Mouse (Mus musculus): ENCODE measurements around the gene St13. TPM values are rescaled to one million over a fixed set of nuclear protein-coding genes. Genes with fewer than 3 reads are reported as not detected.

St13 gene
- total and polyA plus RNA-seq, 3 experiments = 192 to 646 (median 208) TPM

DNA sequence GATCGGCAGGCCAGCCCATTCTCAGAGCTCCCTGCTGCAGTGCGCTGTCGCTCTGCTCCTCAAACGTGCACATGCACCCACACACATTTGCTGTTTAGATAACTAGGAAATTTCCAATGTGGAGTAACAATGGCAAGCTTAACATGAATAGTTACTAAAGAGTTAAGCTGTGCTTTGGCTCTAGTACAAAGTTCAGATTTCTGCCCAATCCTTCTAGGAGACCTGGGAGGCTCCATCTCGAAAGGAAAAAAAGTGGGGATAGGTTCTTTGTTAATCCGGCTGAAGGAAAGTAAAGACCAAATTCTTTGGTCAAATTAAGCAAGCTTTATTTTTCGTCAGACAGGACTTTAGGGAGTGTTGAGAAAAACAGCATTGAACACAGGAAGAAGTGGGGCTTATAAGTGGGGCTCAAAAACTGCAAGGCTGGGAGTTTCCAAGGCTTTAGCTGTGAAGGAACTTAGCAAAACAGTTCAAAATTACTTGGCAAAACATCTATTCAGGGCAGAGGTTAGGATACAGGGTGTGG lies 22.3 kb upstream of the St13 start:
- peaks cover 11 to 42% of the 10 kb centered on the region in 2 experiments for H3K36me3 ChIP-seq (replicated peaks in 1 of 2; ENCODE audit: control insufficient read depth in 1 of 2, insufficient read depth in 1 of 2, low read length in 1 of 2)
- no peak overlapping the region for H3K4me2 ChIP-seq (ENCODE audit: insufficient read depth, low read depth, poor library complexity, severe bottlenecking)
- H3K79me2 ChIP-seq (replicated peaks; ENCODE audit: control insufficient read depth, extremely low read depth, insufficient read depth, poor library complexity, severe bottlenecking) = no peaks in the 10 kb centered on the region
- H3K4me3 ChIP-seq (replicated peaks in 1 of 3; ENCODE audit: low read depth in 2 of 3, low read length in 2 of 3, poor library complexity in 1 of 3) = no peak overlapping the region
- no peak for DNase-seq (ENCODE audit: extremely low read depth)
- H3K4me1 ChIP-seq (ENCODE audit: control insufficient read depth in 1 of 2, insufficient read depth in 2 of 2) = peaks cover 2 to 14% of the 10 kb centered on the region in 2 experiments; a peak in 2 of 4 replicates
- in situ Hi-C loops (cut with MboI; ENCODE audit: low pct_ligation_motif_present, low pct_unique_long_range_greater_than_20kb, low sequenced_read_pairs) = no loop called here
- no peaks in the 10 kb centered on the region for H3K9me3 ChIP-seq (replicated peaks; ENCODE audit: low read length)
- no peak overlapping the region for H3K27ac ChIP-seq (ENCODE audit: insufficient read depth, low read depth)
- dilution Hi-C loops (cut with MboI; ENCODE audit: extremely low pct_ligation_motif_present, extremely low pct_unique_long_range_greater_than_20kb, low sequenced_read_pairs) = no loop called here
- H3K27me3 ChIP-seq (replicated peaks) = no peaks in the 10 kb centered on the region
- TF ChIP-seq ETS1 (conservative IDR thresholded peaks at IDR 0.05; ENCODE audit: low read depth, low read length) (no peak), USF1 (IDR thresholded peaks at IDR 0.05; ENCODE audit: low read depth, low read length) (no peak), UBTF (IDR thresholded peaks at IDR 0.05; ENCODE audit: low read depth, low read length) (no peak), ZNF384 (IDR thresholded peaks at IDR 0.05; ENCODE audit: low read depth, low read length) (no peak), TCF12 (IDR thresholded peaks at IDR 0.05; ENCODE audit: low read depth, low read length) (no peak), MAFK (IDR thresholded peaks at IDR 0.05; ENCODE audit: insufficient replicate concordance, low read length) (no peak), TBP (conservative IDR thresholded peaks at IDR 0.05; ENCODE audit: low read depth, low read length) (no peak), ZKSCAN1 (IDR thresholded peaks at IDR 0.05; ENCODE audit: borderline replicate concordance, low read depth, low read length) (no peak), ELF1 (IDR thresholded peaks at IDR 0.05; ENCODE audit: low read depth, low read length) (no peak), MEF2A (IDR thresholded peaks at IDR 0.05; ENCODE audit: borderline replicate concordance, low read depth, low read length) (no peak), MYC (IDR thresholded peaks at IDR 0.05; ENCODE audit: low read depth, low read length) (no peak), BHLHE40 (IDR thresholded peaks at IDR 0.05; ENCODE audit: low read depth, low read length) (no peak), SMC3 (IDR thresholded peaks at IDR 0.05; ENCODE audit: low read depth, low read length) (no peak), EP300 (IDR thresholded peaks at IDR 0.05; ENCODE audit: low read length) (no peak), ZC3H11A (IDR thresholded peaks at IDR 0.05; ENCODE audit: low read depth, low read length) (no peak), CHD1 (IDR thresholded peaks at IDR 0.05; ENCODE audit: low read depth, low read length) (no peak), RCOR1 (conservative IDR thresholded peaks at IDR 0.05; ENCODE audit: low read depth, low read length) (no peak), HCFC1 (IDR thresholded peaks at IDR 0.05; ENCODE audit: low read depth, low read length) (no peak), MAX (IDR thresholded peaks at IDR 0.05; ENCODE audit: low read length) (no peak)
- no peak overlapping the region for H3K9ac ChIP-seq (ENCODE audit: insufficient read depth, low read depth)

DNA sequence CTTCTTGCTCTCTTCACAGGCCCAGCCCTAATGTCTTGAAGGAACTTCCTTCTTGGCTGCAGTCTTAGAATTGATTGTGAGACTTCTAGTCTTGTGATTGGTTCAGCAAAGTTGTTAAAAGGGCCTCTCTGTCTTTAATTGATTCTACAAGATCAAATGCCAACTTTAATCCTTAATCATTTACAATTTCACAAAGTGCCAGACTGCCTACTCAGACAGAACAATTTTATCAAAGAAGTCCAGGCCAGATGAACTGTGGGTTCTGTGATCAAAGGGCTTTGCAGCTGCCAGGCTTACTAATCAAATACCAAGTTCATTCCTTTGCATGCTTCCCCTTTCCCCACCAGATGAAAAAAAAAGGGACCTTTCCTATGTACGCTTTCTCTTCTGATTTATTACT lies 21.6 kb upstream of the St13 start:
- in situ Hi-C loops (cut with MboI; ENCODE audit: low pct_ligation_motif_present, low pct_unique_long_range_greater_than_20kb, low sequenced_read_pairs) = no loop called here
- no peak overlapping the region for H3K4me3 ChIP-seq (replicated peaks in 1 of 3; ENCODE audit: low read depth in 2 of 3, low read length in 2 of 3, poor library complexity in 1 of 3)
- peaks cover 2 to 20% of the 10 kb centered on the region in 2 experiments; a peak in 2 of 4 replicates for H3K4me1 ChIP-seq (ENCODE audit: control insufficient read depth in 1 of 2, insufficient read depth in 2 of 2)
- H3K9ac ChIP-seq (ENCODE audit: insufficient read depth, low read depth) = no peak overlapping the region
- dilution Hi-C loops (cut with MboI; ENCODE audit: extremely low pct_ligation_motif_present, extremely low pct_unique_long_range_greater_than_20kb, low sequenced_read_pairs) = no loop called here
- TF ChIP-seq MAX (IDR thresholded peaks at IDR 0.05; ENCODE audit: low read length) (no peak), ZC3H11A (IDR thresholded peaks at IDR 0.05; ENCODE audit: low read depth, low read length) (no peak), TBP (conservative IDR thresholded peaks at IDR 0.05; ENCODE audit: low read depth, low read length) (no peak)
- H3K36me3 ChIP-seq (replicated peaks in 1 of 2; ENCODE audit: control insufficient read depth in 1 of 2, insufficient read depth in 1 of 2, low read length in 1 of 2) = peaks cover 9 to 41% of the 10 kb centered on the region in 2 experiments
- no peaks in the 10 kb centered on the region for H3K27me3 ChIP-seq (replicated peaks)
- no peaks in the 10 kb centered on the region for H3K79me2 ChIP-seq (replicated peaks; ENCODE audit: control insufficient read depth, extremely low read depth, insufficient read depth, poor library complexity, severe bottlenecking)
- DNase-seq (ENCODE audit: extremely low read depth) = no peak
- no peak overlapping the region for H3K4me2 ChIP-seq (ENCODE audit: insufficient read depth, low read depth, poor library complexity, severe bottlenecking)
- H3K27ac ChIP-seq (ENCODE audit: insufficient read depth, low read depth) = no peak overlapping the region
- no peaks in the 10 kb centered on the region for H3K9me3 ChIP-seq (replicated peaks; ENCODE audit: low read length)

Data from CH12.LX (cell line).